Mouse (Mus musculus): ENCODE results near the gene Plekhf1. TPM values are rescaled to one million over a fixed set of nuclear protein-coding genes. Genes with fewer than 3 reads are reported as not detected.
A peak's percentile ranks its signal among the peaks of the same experiment; 100 is the strongest.

The Plekhf1 gene
- polyA plus RNA-seq, 1 experiment from 2014 or later: 2.2 TPM

DNA sequence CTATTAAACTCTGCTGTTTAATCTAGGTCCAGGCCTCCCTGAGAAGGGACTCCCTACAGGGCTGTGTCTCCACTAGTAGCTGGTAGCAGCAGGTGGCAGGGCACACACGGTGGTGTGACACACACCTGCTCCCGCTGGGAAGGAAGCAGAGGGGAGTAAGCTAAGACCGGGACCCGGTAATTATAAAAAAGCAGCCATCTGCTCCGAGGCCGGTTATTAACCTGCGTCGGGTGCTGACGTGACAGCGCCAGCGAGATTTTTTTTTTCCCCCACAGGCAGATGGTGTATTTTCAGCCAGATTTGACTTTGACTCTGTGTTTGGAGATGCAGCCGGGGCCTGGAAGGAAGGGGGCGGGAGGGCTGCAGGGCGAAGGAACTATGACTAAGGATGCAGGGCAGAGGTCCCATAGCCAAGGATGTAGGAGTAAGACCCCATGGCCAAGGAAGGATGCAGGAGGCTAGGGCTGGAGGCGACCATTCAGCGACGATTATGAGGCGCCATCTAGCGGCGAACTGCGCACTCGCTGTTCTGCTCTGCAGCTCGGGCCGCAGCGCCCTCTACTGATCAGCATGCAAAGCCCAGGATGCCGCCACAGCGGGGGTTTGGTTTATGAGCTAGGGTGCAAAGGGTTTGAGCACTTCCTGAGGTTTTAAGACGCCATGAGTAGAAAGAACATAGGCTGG is 27.1 kb downstream of the Plekhf1 start:
- no peaks in the 10 kb centered on the region for H3K4me1 ChIP-seq (replicated peaks; ENCODE audit: control insufficient read depth, insufficient read depth, low read length)
- ATAC-seq (replicated peaks; ENCODE audit: low FRiP score, low TSS enrichment, low read depth) (peak; percentile 91), DNase-seq (ENCODE audit: low spot score) (peak; percentile 96)
- H3K36me3 ChIP-seq (ENCODE audit: control insufficient read depth, insufficient read depth, low read length): no peaks in the 10 kb centered on the region
- H3K27me3 ChIP-seq (replicated peaks; ENCODE audit: control insufficient read depth, insufficient read depth, low read length): no peaks in the 10 kb centered on the region
- WGBS: 2% methylated on average over 28 of the region's 28 CpGs
- H3K27ac ChIP-seq (ENCODE audit: low read depth): no peak overlapping the region
- H3K9me3 ChIP-seq (ENCODE audit: control insufficient read depth, low read length): no peaks in the 10 kb centered on the region
- no peak overlapping the region for H3K4me3 ChIP-seq (ENCODE audit: low read depth, low read length)
- peak overlapping the region; percentile 47 for H3K4me2 ChIP-seq (ENCODE audit: low read length)
- no peak overlapping the region for H3K9ac ChIP-seq (ENCODE audit: low read length)

DNA sequence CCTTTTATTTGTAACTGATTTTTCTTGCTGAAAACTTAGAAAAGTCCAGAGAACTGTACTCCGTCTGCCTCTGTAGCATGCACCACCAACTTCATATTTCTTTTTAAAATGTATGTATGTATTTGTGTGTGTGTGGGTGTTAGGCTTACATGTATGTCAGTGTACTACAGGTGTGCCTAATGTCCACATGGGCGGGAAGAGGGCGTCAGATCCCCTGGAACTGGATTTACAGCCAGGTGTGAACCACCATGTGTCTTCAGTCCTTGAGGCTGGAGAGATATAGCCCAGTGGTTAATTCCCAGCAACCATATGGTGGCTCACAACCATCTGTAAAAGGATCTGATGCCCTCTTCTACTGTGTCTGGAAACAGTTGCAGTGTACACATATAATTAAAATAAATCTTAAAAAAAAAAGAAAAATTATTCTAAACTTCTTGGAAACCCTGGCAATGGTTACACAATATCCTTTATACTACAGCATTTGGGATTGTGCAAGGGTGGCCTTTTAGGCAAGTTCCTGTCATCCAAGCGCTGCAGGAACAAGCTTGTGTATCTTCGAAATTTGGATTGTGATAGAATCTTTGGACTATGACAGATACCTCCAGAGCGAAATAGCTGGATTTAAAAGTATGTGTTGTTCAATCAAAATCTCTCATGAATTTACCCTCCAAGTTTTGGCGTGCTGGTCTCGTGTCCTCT is 27.8 kb downstream of the Plekhf1 start:
- no peak overlapping the region for H3K4me3 ChIP-seq (ENCODE audit: low read depth, low read length)
- ATAC-seq (replicated peaks; ENCODE audit: low FRiP score, low TSS enrichment, low read depth) (no peak), DNase-seq (ENCODE audit: low spot score) (no peak)
- peak overlapping the region; percentile 47; the same call in 1 of the 2 replicates for H3K4me2 ChIP-seq (ENCODE audit: low read length)
- no peaks in the 10 kb centered on the region for H3K4me1 ChIP-seq (replicated peaks; ENCODE audit: control insufficient read depth, insufficient read depth, low read length)
- H3K36me3 ChIP-seq (ENCODE audit: control insufficient read depth, insufficient read depth, low read length): no peaks in the 10 kb centered on the region
- H3K9me3 ChIP-seq (ENCODE audit: control insufficient read depth, low read length): no peaks in the 10 kb centered on the region
- H3K9ac ChIP-seq (ENCODE audit: low read length): no peak overlapping the region
- WGBS: 66% methylated on average over 8 of the region's 8 CpGs
- H3K27me3 ChIP-seq (replicated peaks; ENCODE audit: control insufficient read depth, insufficient read depth, low read length): no peaks in the 10 kb centered on the region
- H3K27ac ChIP-seq (ENCODE audit: low read depth): no peak overlapping the region

DNA sequence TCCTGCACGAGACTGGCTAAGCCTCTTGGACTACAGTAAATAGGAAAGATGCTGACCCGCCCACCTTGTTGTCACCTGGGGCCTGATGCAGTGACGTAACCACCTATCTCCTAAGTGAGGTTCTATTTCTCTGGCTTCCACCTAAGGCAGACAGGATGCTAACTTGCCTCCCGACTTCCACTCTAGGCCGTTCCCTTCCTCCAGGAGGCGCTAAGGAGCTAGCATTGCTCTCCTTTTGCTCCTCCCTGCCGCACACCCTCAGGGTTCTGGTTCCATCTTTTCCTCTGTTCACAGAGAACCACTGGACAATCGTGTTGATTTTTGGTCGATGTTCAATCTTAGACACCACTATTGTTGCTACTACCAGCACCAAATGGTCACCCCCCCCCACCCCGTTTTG is 36.2 kb downstream of the Plekhf1 start:
- no peaks in the 10 kb centered on the region for H3K36me3 ChIP-seq (ENCODE audit: control insufficient read depth, insufficient read depth, low read length)
- 55% methylated on average over 10 of the region's 10 CpGs for WGBS
- H3K27ac ChIP-seq (ENCODE audit: low read depth): no peak overlapping the region
- no peak overlapping the region for H3K4me2 ChIP-seq (ENCODE audit: low read length)
- H3K9ac ChIP-seq (ENCODE audit: low read length): no peak overlapping the region
- no peaks in the 10 kb centered on the region for H3K4me1 ChIP-seq (replicated peaks; ENCODE audit: control insufficient read depth, insufficient read depth, low read length)
- H3K27me3 ChIP-seq (replicated peaks; ENCODE audit: control insufficient read depth, insufficient read depth, low read length): no peaks in the 10 kb centered on the region
- DNase-seq (ENCODE audit: low spot score) (no peak), ATAC-seq (replicated peaks; ENCODE audit: low FRiP score, low TSS enrichment, low read depth) (no peak)
- no peak overlapping the region for H3K4me3 ChIP-seq (ENCODE audit: low read depth, low read length)
- 0 out of 2 replicates have a peak, but pooled peaks cover 3% of the 10 kb centered on the region for H3K9me3 ChIP-seq (ENCODE audit: control insufficient read depth, low read length)

DNA sequence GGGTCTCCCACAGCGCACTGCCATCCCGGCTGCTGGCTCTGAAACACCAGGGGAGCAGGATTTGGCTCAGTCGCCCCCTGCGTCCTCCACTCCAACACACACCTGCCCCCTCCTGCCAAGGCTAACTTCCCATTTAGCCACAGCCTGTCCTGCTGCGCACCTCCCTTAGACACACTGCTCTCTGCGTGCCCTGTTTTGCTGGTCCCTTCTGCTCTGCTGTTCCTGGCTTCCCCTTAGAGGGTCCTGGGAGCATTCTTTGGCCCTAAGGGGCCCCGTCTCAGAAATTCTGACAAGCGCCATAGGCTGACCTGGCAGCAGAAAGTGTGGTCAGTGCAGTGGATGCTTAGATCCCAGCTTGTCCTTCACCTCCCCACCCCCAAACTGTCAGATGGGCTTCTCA is 36.7 kb downstream of the Plekhf1 start:
- DNase-seq (ENCODE audit: low spot score) (no peak), ATAC-seq (replicated peaks; ENCODE audit: low FRiP score, low TSS enrichment, low read depth) (no peak)
- no peaks in the 10 kb centered on the region for H3K27me3 ChIP-seq (replicated peaks; ENCODE audit: control insufficient read depth, insufficient read depth, low read length)
- H3K4me1 ChIP-seq (replicated peaks; ENCODE audit: control insufficient read depth, insufficient read depth, low read length): no peaks in the 10 kb centered on the region
- H3K4me2 ChIP-seq (ENCODE audit: low read length): no peak overlapping the region
- no peak overlapping the region for H3K27ac ChIP-seq (ENCODE audit: low read depth)
- H3K9me3 ChIP-seq (ENCODE audit: control insufficient read depth, low read length): 0 out of 2 replicates have a peak, but pooled peaks cover 3% of the 10 kb centered on the region
- H3K36me3 ChIP-seq (ENCODE audit: control insufficient read depth, insufficient read depth, low read length): no peaks in the 10 kb centered on the region
- WGBS: 70% methylated on average over 8 of the region's 8 CpGs
- H3K9ac ChIP-seq (ENCODE audit: low read length): no peak overlapping the region
- H3K4me3 ChIP-seq (ENCODE audit: low read depth, low read length): no peak overlapping the region

DNA sequence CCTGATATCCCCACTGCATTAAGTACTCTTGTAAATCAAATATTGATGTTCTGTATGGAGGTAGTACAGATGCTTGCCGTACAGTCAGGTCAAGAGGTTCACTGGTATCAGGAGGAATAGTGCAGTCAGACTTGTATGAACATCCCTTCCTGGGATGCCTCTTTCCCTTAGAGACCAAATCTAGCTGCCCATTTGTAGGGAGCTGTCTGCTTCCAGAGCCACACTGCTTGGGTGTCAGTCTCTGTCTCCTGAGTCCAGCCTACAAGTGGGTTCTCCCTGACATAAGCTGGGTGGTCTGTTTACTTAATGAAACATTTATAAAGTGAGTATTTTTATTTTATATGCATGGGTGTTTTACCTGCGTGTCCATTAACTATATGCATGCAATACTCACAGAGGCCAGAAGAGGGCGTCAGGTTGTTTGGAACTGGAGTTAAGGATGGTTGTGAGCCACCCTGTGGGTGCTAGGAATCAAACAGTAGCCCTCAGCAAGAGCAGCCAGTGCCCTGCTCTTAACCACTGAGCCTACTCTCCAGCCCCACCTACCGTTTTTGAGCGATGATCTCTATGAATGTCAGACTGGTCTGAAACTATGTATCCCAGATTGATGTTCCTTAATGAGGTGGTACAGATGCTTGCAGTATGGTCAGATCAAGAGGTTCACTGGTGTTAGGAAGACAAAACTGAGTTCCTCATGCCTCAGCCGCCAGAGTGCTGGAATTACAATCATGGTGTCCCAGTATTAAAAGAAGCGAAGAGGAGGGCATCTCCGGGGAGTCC is 37.6 kb downstream of the Plekhf1 start:
- H3K9me3 ChIP-seq (ENCODE audit: control insufficient read depth, low read length): 0 out of 2 replicates have a peak, but pooled peaks cover 3% of the 10 kb centered on the region
- H3K9ac ChIP-seq (ENCODE audit: low read length): no peak overlapping the region
- no peak for DNase-seq (ENCODE audit: low spot score)
- H3K4me2 ChIP-seq (ENCODE audit: low read length): no peak overlapping the region
- no peak overlapping the region for H3K4me3 ChIP-seq (ENCODE audit: low read depth, low read length)
- H3K27me3 ChIP-seq (replicated peaks; ENCODE audit: control insufficient read depth, insufficient read depth, low read length): no peaks in the 10 kb centered on the region
- ATAC-seq (replicated peaks; ENCODE audit: low FRiP score, low TSS enrichment, low read depth): no peak
- no peak overlapping the region for H3K27ac ChIP-seq (ENCODE audit: low read depth)
- H3K36me3 ChIP-seq (ENCODE audit: control insufficient read depth, insufficient read depth, low read length): no peaks in the 10 kb centered on the region
- 91% methylated on average over 8 of the region's 8 CpGs for WGBS
- no peaks in the 10 kb centered on the region for H3K4me1 ChIP-seq (replicated peaks; ENCODE audit: control insufficient read depth, insufficient read depth, low read length)

DNA sequence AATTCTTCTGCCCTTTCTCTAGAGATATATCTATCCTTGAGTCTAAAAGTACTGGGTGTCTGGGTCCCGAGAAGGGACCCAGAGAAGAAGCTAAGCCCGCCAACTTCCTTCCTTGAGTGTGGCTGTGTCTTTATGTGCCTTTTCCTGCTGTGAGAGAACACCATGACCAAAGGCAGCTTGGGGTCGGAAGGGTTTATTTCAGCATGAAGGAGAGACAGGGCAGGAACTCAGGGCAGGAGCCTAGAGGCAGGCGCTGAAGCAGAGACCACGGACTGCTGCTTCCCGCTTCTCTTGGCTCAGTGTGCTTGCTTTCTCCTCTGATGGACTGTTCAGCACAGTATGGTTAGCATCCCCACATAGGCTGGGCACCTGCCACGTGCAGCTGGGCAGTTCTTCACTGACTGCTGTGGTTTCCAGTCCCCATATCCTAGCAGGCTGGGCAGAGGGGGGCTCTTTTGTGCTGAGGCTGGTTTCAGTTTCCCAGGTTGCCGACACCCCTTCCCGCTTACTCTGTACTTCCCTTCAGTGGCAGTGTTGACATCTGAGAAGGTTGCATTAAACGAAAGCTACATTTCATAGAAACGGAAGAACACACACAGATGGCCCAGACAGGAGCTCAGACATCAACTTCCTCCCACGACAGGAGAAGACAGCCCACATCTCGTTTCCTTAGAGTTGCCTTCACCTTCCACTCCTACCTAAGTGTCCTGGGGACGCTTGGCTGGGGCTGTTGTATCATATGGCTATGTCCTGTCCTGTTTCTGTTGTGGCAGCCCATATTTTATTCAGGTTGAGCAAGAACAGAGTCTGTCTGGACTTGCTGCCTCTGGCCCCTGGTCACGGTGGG is 38.5 kb downstream of the Plekhf1 start:
- no peak overlapping the region for H3K9ac ChIP-seq (ENCODE audit: low read length)
- H3K9me3 ChIP-seq (ENCODE audit: control insufficient read depth, low read length): 0 out of 2 replicates have a peak, but pooled peaks cover 3% of the 10 kb centered on the region
- peaks cover under 1% of the 10 kb centered on the region; the same call in 1 of the 2 replicates for H3K4me1 ChIP-seq (replicated peaks; ENCODE audit: control insufficient read depth, insufficient read depth, low read length)
- no peak overlapping the region for H3K27ac ChIP-seq (ENCODE audit: low read depth)
- no peak overlapping the region for H3K4me2 ChIP-seq (ENCODE audit: low read length)
- H3K27me3 ChIP-seq (replicated peaks; ENCODE audit: control insufficient read depth, insufficient read depth, low read length): no peaks in the 10 kb centered on the region
- DNase-seq (ENCODE audit: low spot score) (no peak), ATAC-seq (replicated peaks; ENCODE audit: low FRiP score, low TSS enrichment, low read depth) (no peak)
- no peak overlapping the region for H3K4me3 ChIP-seq (ENCODE audit: low read depth, low read length)
- 75% methylated on average over 15 of the region's 15 CpGs for WGBS
- H3K36me3 ChIP-seq (ENCODE audit: control insufficient read depth, insufficient read depth, low read length): no peaks in the 10 kb centered on the region

DNA sequence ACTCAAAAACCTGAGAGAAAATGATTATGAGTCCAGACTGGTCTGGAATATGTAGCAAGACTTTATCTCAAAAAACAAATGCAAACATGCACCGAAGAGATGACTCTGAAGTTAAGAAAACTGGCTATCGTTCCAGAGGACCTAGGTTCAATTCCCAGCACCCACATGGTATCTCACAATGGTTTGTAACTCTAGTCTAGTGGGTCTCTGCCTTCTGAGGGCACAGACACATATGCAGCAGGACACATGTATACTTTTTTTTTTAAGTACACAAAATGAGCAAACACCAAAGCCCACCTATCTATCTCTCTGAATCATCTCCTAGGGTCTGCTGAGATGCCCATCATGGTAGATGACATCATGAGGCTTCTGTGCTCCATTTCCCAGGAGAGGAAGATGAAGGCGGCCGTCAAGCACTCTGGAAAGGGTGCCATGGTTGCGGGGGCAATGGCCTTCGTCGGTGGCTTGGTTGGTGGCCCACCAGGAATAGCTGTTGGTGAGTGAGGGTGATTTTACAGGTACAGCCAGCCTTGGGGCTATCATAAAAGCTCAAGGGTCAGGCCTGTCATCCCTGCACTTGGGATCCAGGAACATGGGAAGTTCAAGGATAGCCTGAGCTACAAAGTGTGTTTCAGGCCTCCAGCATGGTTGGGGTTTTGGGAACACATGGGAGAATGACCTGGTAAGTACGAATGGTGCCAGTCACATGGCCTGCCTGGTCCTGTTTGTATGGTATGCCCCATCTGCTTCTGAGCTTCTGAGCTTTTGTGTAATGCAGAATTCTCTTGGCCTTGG is 39.3 kb downstream of the Plekhf1 start:
- Histone ChIP-seq H3K4me2 (ENCODE audit: low read length) (no peak overlapping the region), H3K4me1 (replicated peaks; ENCODE audit: control insufficient read depth, insufficient read depth, low read length) (peaks cover 5% of the 10 kb centered on the region), H3K9me3 (ENCODE audit: control insufficient read depth, low read length) (0 out of 2 replicates have a peak, but pooled peaks cover 3% of the 10 kb centered on the region), H3K9ac (ENCODE audit: low read length) (no peak overlapping the region), H3K27me3 (replicated peaks; ENCODE audit: control insufficient read depth, insufficient read depth, low read length) (no peaks in the 10 kb centered on the region), H3K36me3 (ENCODE audit: control insufficient read depth, insufficient read depth, low read length) (no peaks in the 10 kb centered on the region), H3K4me3 (ENCODE audit: low read depth, low read length) (no peak overlapping the region), H3K27ac (ENCODE audit: low read depth) (no peak overlapping the region)
- WGBS: 90% methylated on average over 8 of the region's 8 CpGs
- DNase-seq (ENCODE audit: low spot score): no peak
- no peak for ATAC-seq (replicated peaks; ENCODE audit: low FRiP score, low TSS enrichment, low read depth)
